Mouse (Mus musculus): ENCODE results near the gene Gm9817. TPM values are rescaled to one million over a fixed set of nuclear protein-coding genes. Genes with fewer than 3 reads are reported as not detected.

Gm9817 gene
- polyA plus RNA-seq, 1 experiment from 2014 or later, result not detected

DNA sequence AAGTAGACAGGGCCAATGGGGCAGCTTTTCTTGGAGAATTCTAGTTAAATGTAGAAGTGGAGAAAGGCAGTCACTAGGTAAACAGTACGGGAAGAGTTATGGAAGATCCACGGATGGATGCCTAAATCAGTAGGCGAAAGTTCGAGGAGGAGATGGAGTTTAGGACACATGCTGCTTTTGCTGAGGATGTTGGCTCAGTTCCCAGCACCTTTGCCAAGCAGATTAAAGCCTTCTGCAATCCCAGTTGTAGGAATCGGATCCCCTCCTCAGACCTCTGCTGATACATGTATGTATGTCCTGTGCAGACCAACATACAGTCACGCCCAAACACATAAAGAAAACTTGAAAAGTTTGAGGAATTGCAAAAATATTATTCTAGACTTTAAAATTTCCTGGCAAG is 8.1 kb upstream of the Gm9817 start:
- 85% methylated on average over 6 of the region's 6 CpGs for WGBS
- ATAC-seq (ENCODE audit: insufficient read depth, low FRiP score, low TSS enrichment) (no peak), DNase-seq (ENCODE audit: low spot score) (no peak)
- no peaks in the 10 kb centered on the region for H3K27me3 ChIP-seq (ENCODE audit: control insufficient read depth, insufficient read depth, low read length)
- H3K4me3 ChIP-seq (ENCODE audit: low read depth, low read length), result no peak overlapping the region
- no peaks in the 10 kb centered on the region for H3K36me3 ChIP-seq (ENCODE audit: control insufficient read depth, insufficient read depth, low read length)
- H3K4me2 ChIP-seq (ENCODE audit: low read depth), result no peak overlapping the region
- no peaks in the 10 kb centered on the region for H3K9me3 ChIP-seq (ENCODE audit: control insufficient read depth, low read length)
- H3K4me1 ChIP-seq (ENCODE audit: control insufficient read depth, insufficient read depth, low read length), result 0 out of 2 replicates have a peak, but pooled peaks cover 2% of the 10 kb centered on the region
- H3K9ac ChIP-seq (ENCODE audit: low read length), result no peak overlapping the region
- H3K27ac ChIP-seq (ENCODE audit: low read depth, low read length), result no peak overlapping the region

DNA sequence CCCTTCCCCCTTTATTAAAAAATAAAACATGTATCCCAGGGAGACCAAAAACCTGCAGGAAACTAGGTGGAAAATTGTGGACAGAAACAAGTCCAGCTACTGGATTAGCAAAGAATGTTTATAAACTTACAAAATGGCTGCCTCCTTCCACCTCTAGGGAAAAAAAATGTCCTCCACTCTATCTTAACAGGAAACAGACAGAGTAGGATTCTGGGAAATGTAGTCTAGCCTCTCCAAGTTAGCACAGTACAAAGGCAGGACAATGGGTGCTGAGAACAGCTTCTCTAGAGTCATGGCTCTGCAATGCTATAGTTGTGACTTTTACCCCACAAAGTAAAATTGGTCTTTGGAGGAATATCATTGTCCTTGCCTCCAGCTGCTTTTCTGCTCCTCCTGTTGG is 3.5 kb upstream of the Gm9817 start:
- H3K4me2 ChIP-seq (ENCODE audit: low read depth), result no peak overlapping the region
- H3K4me1 ChIP-seq (ENCODE audit: control insufficient read depth, insufficient read depth, low read length), result 0 out of 2 replicates have a peak, but pooled peaks cover 2% of the 10 kb centered on the region
- no peaks in the 10 kb centered on the region for H3K36me3 ChIP-seq (ENCODE audit: control insufficient read depth, insufficient read depth, low read length)
- no peaks in the 10 kb centered on the region for H3K27me3 ChIP-seq (ENCODE audit: control insufficient read depth, insufficient read depth, low read length)
- DNase-seq (ENCODE audit: low spot score) (no peak), ATAC-seq (ENCODE audit: insufficient read depth, low FRiP score, low TSS enrichment) (no peak)
- no peak overlapping the region for H3K9ac ChIP-seq (ENCODE audit: low read length)
- H3K27ac ChIP-seq (ENCODE audit: low read depth, low read length), result no peak overlapping the region
- H3K9me3 ChIP-seq (ENCODE audit: control insufficient read depth, low read length), result no peaks in the 10 kb centered on the region
- no peak overlapping the region for H3K4me3 ChIP-seq (ENCODE audit: low read depth, low read length)

DNA sequence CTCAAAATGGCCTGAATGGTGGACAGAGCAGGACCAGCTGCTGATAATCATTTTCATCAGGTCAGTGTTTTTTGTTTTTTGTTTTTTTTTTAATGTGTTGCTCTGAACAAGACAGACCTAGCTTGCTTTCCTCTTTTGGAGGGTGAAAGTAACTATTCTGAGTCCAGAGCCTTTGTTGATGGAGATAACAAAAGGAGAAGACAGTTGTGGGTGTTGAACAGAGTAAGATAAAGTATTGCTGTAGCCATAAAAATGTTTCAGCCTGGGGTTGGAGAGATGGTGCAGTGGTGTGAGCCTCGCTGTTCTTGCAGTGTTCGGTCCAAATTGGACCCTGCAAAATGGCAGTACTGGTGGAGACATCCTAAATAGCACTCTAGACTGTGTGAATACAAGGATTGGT is 2.8 kb upstream of the Gm9817 start:
- no peaks in the 10 kb centered on the region for H3K27me3 ChIP-seq (ENCODE audit: control insufficient read depth, insufficient read depth, low read length)

DNA sequence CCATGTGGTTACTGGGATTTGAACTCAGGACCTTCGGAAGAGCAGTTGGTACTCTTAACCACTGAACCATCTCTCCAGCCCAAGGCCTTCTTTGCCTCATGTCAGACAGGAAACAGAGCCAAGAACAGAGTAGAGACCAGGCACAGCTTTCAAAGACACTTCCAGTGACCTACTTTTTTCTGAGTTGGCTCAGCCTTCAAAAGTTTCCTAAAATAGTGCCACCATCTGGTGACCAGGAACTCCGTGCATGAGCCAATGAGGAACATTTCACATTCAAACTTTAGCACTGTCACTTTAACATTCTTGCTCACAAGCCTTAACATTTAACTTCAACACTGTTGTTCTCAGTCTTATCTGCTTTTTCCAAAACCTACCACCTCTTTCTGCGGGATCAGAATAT is 2.3 kb downstream of the Gm9817 start:
- 96% methylated on average over 3 of the region's 3 CpGs for WGBS
- H3K4me1 ChIP-seq (ENCODE audit: control insufficient read depth, insufficient read depth, low read length), result no peaks in the 10 kb centered on the region
- no peak overlapping the region for H3K4me3 ChIP-seq (ENCODE audit: low read depth, low read length)
- H3K4me2 ChIP-seq (ENCODE audit: low read depth), result no peak overlapping the region
- H3K36me3 ChIP-seq (ENCODE audit: control insufficient read depth, insufficient read depth, low read length), result no peaks in the 10 kb centered on the region
- no peak overlapping the region for H3K9ac ChIP-seq (ENCODE audit: low read length)
- H3K27ac ChIP-seq (ENCODE audit: low read depth, low read length), result no peak overlapping the region
- no peaks in the 10 kb centered on the region for H3K27me3 ChIP-seq (ENCODE audit: control insufficient read depth, insufficient read depth, low read length)
- 0 out of 2 replicates have a peak, but pooled peaks cover 2% of the 10 kb centered on the region for H3K9me3 ChIP-seq (ENCODE audit: control insufficient read depth, low read length)
- ATAC-seq (ENCODE audit: insufficient read depth, low FRiP score, low TSS enrichment), result no peak
- no peak for DNase-seq (ENCODE audit: low spot score)

More for the DNA sequence above, 2.8 kb upstream of the Gm9817 start:
- ATAC-seq (ENCODE audit: insufficient read depth, low FRiP score, low TSS enrichment) (no peak), DNase-seq (ENCODE audit: low spot score) (no peak)
- Histone ChIP-seq H3K36me3 (ENCODE audit: control insufficient read depth, insufficient read depth, low read length) (no peaks in the 10 kb centered on the region), H3K4me2 (ENCODE audit: low read depth) (no peak overlapping the region), H3K9me3 (ENCODE audit: control insufficient read depth, low read length) (no peaks in the 10 kb centered on the region), H3K27ac (ENCODE audit: low read depth, low read length) (no peak overlapping the region), H3K9ac (ENCODE audit: low read length) (no peak overlapping the region), H3K4me3 (ENCODE audit: low read depth, low read length) (no peak overlapping the region), H3K4me1 (ENCODE audit: control insufficient read depth, insufficient read depth, low read length) (0 out of 2 replicates have a peak, but pooled peaks cover 2% of the 10 kb centered on the region)
- 91% methylated on average over 2 of the region's 2 CpGs for WGBS

DNA sequence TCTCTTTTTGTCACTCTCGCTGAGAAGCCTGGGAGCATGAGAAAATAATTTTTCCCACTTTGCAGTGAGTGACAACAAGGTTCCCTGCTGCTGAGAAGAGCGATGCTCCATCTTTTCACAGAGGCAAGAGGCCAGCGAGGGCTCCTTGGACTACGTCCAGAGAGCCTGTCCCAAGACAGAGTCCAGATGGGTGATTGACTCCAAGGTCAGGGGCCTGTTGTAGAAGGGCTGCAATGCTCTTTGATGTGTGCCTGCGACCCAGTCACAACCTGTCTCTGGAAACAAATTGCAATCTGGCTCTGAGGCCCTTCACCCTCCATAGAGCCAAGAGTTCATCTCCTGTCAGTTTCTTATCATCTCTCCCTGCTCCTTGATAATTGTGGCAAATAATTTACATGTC is 5.2 kb downstream of the Gm9817 start:
- H3K9ac ChIP-seq (ENCODE audit: low read length), result no peak overlapping the region
- no peak for DNase-seq (ENCODE audit: low spot score)
- WGBS, result 22% methylated on average over 5 of the region's 5 CpGs

DNA sequence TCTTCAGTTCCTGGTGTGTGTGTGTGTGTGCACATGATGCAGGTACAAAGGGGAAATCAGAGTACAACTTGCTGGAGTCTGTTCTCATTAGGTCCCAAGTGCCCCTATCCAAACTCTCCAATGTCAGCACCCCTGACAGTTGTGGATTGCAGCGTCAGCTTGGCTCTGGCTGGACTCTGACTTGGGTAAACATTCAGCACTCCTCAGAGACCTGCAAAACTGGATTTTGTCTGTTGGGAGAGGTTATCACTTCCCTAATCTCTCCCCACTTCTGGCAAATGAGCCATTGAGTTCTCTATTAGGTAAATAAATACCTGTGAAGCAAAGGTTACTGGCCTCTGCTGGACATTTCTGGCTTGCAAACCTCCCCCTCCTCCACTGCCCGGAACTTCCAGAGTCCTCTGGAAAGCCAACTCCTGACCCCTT is 10.3 kb downstream of the Gm9817 start:
- H3K27ac ChIP-seq (ENCODE audit: low read depth, low read length), result no peak overlapping the region
- H3K9ac ChIP-seq (ENCODE audit: low read length), result no peak overlapping the region
- no peak overlapping the region for H3K4me2 ChIP-seq (ENCODE audit: low read depth)
- no peak for DNase-seq (ENCODE audit: low spot score)
- H3K9me3 ChIP-seq (ENCODE audit: control insufficient read depth, low read length), result no peaks in the 10 kb centered on the region
- WGBS, result 42% methylated on average over 2 of the region's 2 CpGs
- H3K27me3 ChIP-seq (ENCODE audit: control insufficient read depth, insufficient read depth, low read length), result no peaks in the 10 kb centered on the region
- ATAC-seq (ENCODE audit: insufficient read depth, low FRiP score, low TSS enrichment), result no peak
- no peaks in the 10 kb centered on the region for H3K36me3 ChIP-seq (ENCODE audit: control insufficient read depth, insufficient read depth, low read length)
- no peak overlapping the region for H3K4me3 ChIP-seq (ENCODE audit: low read depth, low read length)
- H3K4me1 ChIP-seq (ENCODE audit: control insufficient read depth, insufficient read depth, low read length), result no peaks in the 10 kb centered on the region

More for the DNA sequence above, 5.2 kb downstream of the Gm9817 start:
- Histone ChIP-seq H3K9me3 (ENCODE audit: control insufficient read depth, low read length) (0 out of 2 replicates have a peak, but pooled peaks cover 2% of the 10 kb centered on the region), H3K4me2 (ENCODE audit: low read depth) (no peak overlapping the region), H3K36me3 (ENCODE audit: control insufficient read depth, insufficient read depth, low read length) (no peaks in the 10 kb centered on the region), H3K27ac (ENCODE audit: low read depth, low read length) (no peak overlapping the region), H3K27me3 (ENCODE audit: control insufficient read depth, insufficient read depth, low read length) (no peaks in the 10 kb centered on the region), H3K4me1 (ENCODE audit: control insufficient read depth, insufficient read depth, low read length) (no peaks in the 10 kb centered on the region), H3K4me3 (ENCODE audit: low read depth, low read length) (no peak overlapping the region)
- no peak for ATAC-seq (ENCODE audit: insufficient read depth, low FRiP score, low TSS enrichment)

DNA sequence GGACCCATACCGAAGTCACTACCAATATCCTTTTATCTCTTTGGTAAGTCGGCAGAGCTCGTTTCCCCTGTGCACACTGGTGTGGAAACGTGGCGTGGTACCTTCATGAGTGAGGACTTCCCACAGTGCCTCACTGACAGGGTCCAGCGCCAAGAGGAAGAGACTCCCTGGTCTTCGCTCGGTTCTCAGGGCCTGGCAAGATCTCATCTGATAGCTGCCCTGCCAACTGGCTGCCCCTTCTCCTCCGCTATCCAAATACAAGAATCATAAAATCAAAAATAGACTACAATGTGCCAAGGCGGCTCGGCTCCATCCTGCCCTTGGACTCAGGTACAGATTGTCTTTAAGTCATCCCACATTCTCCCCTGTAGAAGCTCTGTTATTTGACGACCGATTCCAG is 11.4 kb downstream of the Gm9817 start:
- Histone ChIP-seq H3K4me1 (ENCODE audit: control insufficient read depth, insufficient read depth, low read length) (no peaks in the 10 kb centered on the region), H3K36me3 (ENCODE audit: control insufficient read depth, insufficient read depth, low read length) (no peaks in the 10 kb centered on the region), H3K4me3 (ENCODE audit: low read depth, low read length) (no peak overlapping the region), H3K27me3 (ENCODE audit: control insufficient read depth, insufficient read depth, low read length) (no peaks in the 10 kb centered on the region), H3K9ac (ENCODE audit: low read length) (no peak overlapping the region), H3K4me2 (ENCODE audit: low read depth) (no peak overlapping the region), H3K9me3 (ENCODE audit: control insufficient read depth, low read length) (no peaks in the 10 kb centered on the region), H3K27ac (ENCODE audit: low read depth, low read length) (0 out of 2 replicates have a peak overlapping the region, but pooled peaks have one; percentile 29)
- ATAC-seq (ENCODE audit: insufficient read depth, low FRiP score, low TSS enrichment) (no peak), DNase-seq (ENCODE audit: low spot score) (no peak)
- WGBS, result 80% methylated on average over 13 of the region's 13 CpGs

DNA sequence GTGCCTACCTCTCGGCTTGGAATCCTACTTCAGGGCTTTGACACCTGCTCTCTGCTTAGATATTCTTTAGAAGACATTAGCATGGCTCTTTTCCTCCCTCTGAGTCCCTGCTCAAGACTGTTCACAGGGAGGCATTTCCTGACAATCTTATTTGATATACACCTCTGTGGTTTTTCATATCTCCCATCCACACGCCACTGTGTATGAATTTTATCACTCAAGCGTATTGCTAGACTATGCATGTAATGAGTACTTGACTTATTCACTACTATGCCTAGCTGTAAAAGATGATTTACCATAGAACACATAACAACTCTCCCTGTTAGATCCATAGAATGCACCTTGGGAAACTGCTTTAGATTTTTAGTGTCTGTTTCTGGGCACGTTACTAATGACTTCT is 14.3 kb downstream of the Gm9817 start:
- Histone ChIP-seq H3K4me3 (ENCODE audit: low read depth, low read length) (no peak overlapping the region), H3K4me2 (ENCODE audit: low read depth) (no peak overlapping the region), H3K27me3 (ENCODE audit: control insufficient read depth, insufficient read depth, low read length) (no peaks in the 10 kb centered on the region), H3K4me1 (ENCODE audit: control insufficient read depth, insufficient read depth, low read length) (no peaks in the 10 kb centered on the region), H3K27ac (ENCODE audit: low read depth, low read length) (no peak overlapping the region), H3K9ac (ENCODE audit: low read length) (no peak overlapping the region), H3K36me3 (ENCODE audit: control insufficient read depth, insufficient read depth, low read length) (no peaks in the 10 kb centered on the region), H3K9me3 (ENCODE audit: control insufficient read depth, low read length) (no peaks in the 10 kb centered on the region)
- WGBS, result 91% methylated on average over 4 of the region's 4 CpGs
- DNase-seq (ENCODE audit: low spot score), result no peak
- ATAC-seq (ENCODE audit: insufficient read depth, low FRiP score, low TSS enrichment), result no peak

DNA sequence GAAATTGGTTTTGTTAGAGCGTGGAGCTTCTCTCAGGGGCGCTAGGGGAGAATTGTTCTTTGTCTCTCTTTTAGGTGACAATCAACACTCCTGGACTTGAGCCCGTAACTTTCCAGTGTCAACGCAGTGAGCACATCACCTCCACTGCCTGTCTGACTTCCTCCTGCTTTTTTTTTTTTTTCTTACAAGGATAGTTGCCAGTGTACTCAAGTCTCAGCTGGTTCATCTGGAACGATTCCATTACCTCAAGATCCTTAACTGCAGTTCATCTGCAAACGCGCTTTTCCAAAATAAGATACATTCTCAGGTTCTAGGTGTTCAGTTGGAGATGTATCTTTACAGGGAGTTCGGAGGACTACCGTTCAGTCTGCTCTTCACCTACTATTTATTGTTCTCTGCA is 16.5 kb downstream of the Gm9817 start:
- H3K4me2 ChIP-seq (ENCODE audit: low read depth), result no peak overlapping the region
- DNase-seq (ENCODE audit: low spot score) (no peak), ATAC-seq (ENCODE audit: insufficient read depth, low FRiP score, low TSS enrichment) (no peak)
- H3K4me1 ChIP-seq (ENCODE audit: control insufficient read depth, insufficient read depth, low read length), result no peaks in the 10 kb centered on the region
- no peak overlapping the region for H3K4me3 ChIP-seq (ENCODE audit: low read depth, low read length)
- no peaks in the 10 kb centered on the region for H3K27me3 ChIP-seq (ENCODE audit: control insufficient read depth, insufficient read depth, low read length)
- no peaks in the 10 kb centered on the region for H3K9me3 ChIP-seq (ENCODE audit: control insufficient read depth, low read length)
- no peak overlapping the region for H3K27ac ChIP-seq (ENCODE audit: low read depth, low read length)
- WGBS, result 91% methylated on average over 9 of the region's 9 CpGs
- H3K36me3 ChIP-seq (ENCODE audit: control insufficient read depth, insufficient read depth, low read length), result no peaks in the 10 kb centered on the region
- H3K9ac ChIP-seq (ENCODE audit: low read length), result no peak overlapping the region
